9 mouse cellular contexts compared by ENCODE assay signal in genomic region chr11:89165278-89165677, GRCm38 (mm10).
DNase-seq lines count a peak whose midpoint lies in the region; ATAC-seq and TF ChIP-seq lines count a peak whose summit lies in the region.
"Had no signal": no experiment of that assay in that cellular context is flagged by ENCODE, and none has a peak within 500 bp of the region (broad histone marks: within the 10 kb centered on the region; RNA-seq: fewer than 3 reads in every experiment).

No protein-coding gene starts in this region.

- no peaks in the 10 kb centered on the region for H3K27me3 ChIP-seq in midbrain, embryonic 11.5 days (ENCODE audit: control insufficient read depth, insufficient read depth, low read length)
- H3K27me3 ChIP-seq in midbrain, embryonic 15.5 days (replicated peaks), result peaks cover 4% of the 10 kb centered on the region; the same call in 1 of the 2 replicates
- H3K27me3 ChIP-seq in kidney, adult 2 months (replicated peaks; ENCODE audit: control insufficient read depth, insufficient read depth, low read length), result no peaks in the 10 kb centered on the region
- no peaks in the 10 kb centered on the region for H3K27me3 ChIP-seq in neural tube, embryonic 11.5 days (ENCODE audit: control insufficient read depth, insufficient read depth, low read length)
- H3K27me3 ChIP-seq in testis, adult 2 months (ENCODE audit: control insufficient read depth, insufficient read depth, low read length), result no peaks in the 10 kb centered on the region

- no peak overlapping the region for H3K9ac ChIP-seq in midbrain, embryonic 11.5 days (ENCODE audit: low read length)
- no peak overlapping the region for H3K9ac ChIP-seq in midbrain, embryonic 15.5 days
- no peak overlapping the region for H3K9ac ChIP-seq in neural tube, embryonic 11.5 days (ENCODE audit: low read length)

- no peaks in the 10 kb centered on the region for H3K36me3 ChIP-seq in midbrain, embryonic 11.5 days (ENCODE audit: control insufficient read depth, insufficient read depth, low read length)
- no peaks in the 10 kb centered on the region for H3K36me3 ChIP-seq in midbrain, embryonic 15.5 days (replicated peaks)
- H3K36me3 ChIP-seq in kidney, adult 2 months (ENCODE audit: control insufficient read depth, insufficient read depth, low read length), result no peaks in the 10 kb centered on the region
- no peaks in the 10 kb centered on the region for H3K36me3 ChIP-seq in neural tube, embryonic 11.5 days (ENCODE audit: control insufficient read depth, insufficient read depth, low read length)
- no peaks in the 10 kb centered on the region for H3K36me3 ChIP-seq in testis, adult 2 months (ENCODE audit: control insufficient read depth, insufficient read depth, low read length)

- H3K9me3 ChIP-seq in midbrain, embryonic 11.5 days (ENCODE audit: control insufficient read depth, low read length), result no peaks in the 10 kb centered on the region
- no peaks in the 10 kb centered on the region for H3K9me3 ChIP-seq in midbrain, embryonic 15.5 days
- H3K9me3 ChIP-seq in neural tube, embryonic 11.5 days (ENCODE audit: control insufficient read depth, low read length), result no peaks in the 10 kb centered on the region

- no peak overlapping the region for H3K27ac ChIP-seq in midbrain, embryonic 11.5 days (ENCODE audit: low read depth, low read length)
- H3K27ac ChIP-seq in midbrain, embryonic 15.5 days, result no peak overlapping the region
- H3K27ac ChIP-seq in kidney, adult 2 months (ENCODE audit: insufficient read depth, low read depth, low read length), result no peak overlapping the region
- H3K27ac ChIP-seq in neural tube, embryonic 11.5 days (ENCODE audit: low read depth, low read length), result no peak overlapping the region
- H3K27ac ChIP-seq in testis, adult 2 months (ENCODE audit: control insufficient read depth, insufficient read depth, low read depth, low read length), result no peak overlapping the region

- DNase-seq in midbrain, embryonic 11.5 days (ENCODE audit: low spot score, missing footprints), result peak; percentile 98
- DNase-seq in cerebellum, adult 8-10 months, result peak; percentile 82
- DNase-seq in kidney, adult 2 months, result peak; percentile 76
- DNase-seq in left cerebral cortex, postnatal 4 days, result peak; percentile 91
- DNase-seq in neural tube, embryonic 11.5 days (ENCODE audit: low spot score), result peak; percentile 82

- peak; percentile 95 for TF ChIP-seq CTCF in kidney, adult 2 months (conservative IDR thresholded peaks at IDR 0.05; ENCODE audit: insufficient read depth, insufficient read length, low read depth, low read length)
- TF ChIP-seq CTCF in testis, adult 2 months (IDR thresholded peaks at IDR 0.05; ENCODE audit: control insufficient read depth, insufficient read depth, insufficient replicate concordance, low read depth, low read length), result peak; percentile 96

- WGBS in midbrain, embryonic 11.5 days, result 18% methylated on average over 6 of the region's 6 CpGs
- WGBS in midbrain, embryonic 15.5 days, result 10% methylated on average over 6 of the region's 6 CpGs
- WGBS in kidney, adult 2 months, result 9% methylated on average over 6 of the region's 6 CpGs
- whole genome bisulfite sequencing in neural tube, embryonic 11.5 days, result 13% methylated on average over 6 of the region's 6 CpGs

- intact Hi-C loops in left cerebral cortex, postnatal 4 days (cut with DNase I), result loop anchor here (2.0 to 10.0 kb wide), 4 partner anchors 138 to 1000 kb away; partner anchors contain the start of gene Nog

- no peak for TF ChIP-seq POLR2A in kidney, adult 2 months (IDR thresholded peaks at IDR 0.05; ENCODE audit: low read depth, low read length)
- TF ChIP-seq POLR2A in testis, adult 2 months (IDR thresholded peaks at IDR 0.05; ENCODE audit: control insufficient read depth, low read depth, low read length), result no peak

- H3K4me1 ChIP-seq in midbrain, embryonic 11.5 days (ENCODE audit: control insufficient read depth, insufficient read depth, low read length), result no peaks in the 10 kb centered on the region
- no peaks in the 10 kb centered on the region for H3K4me1 ChIP-seq in midbrain, embryonic 15.5 days
- H3K4me1 ChIP-seq in kidney, adult 2 months (ENCODE audit: control insufficient read depth, insufficient read depth, low read length), result no peaks in the 10 kb centered on the region
- no peaks in the 10 kb centered on the region for H3K4me1 ChIP-seq in neural tube, embryonic 11.5 days (ENCODE audit: control insufficient read depth, insufficient read depth, low read length)
- no peaks in the 10 kb centered on the region for H3K4me1 ChIP-seq in testis, adult 2 months (ENCODE audit: control insufficient read depth, insufficient read depth, low read length)

- 0 out of 2 replicates have a peak, but pooled peaks have one; percentile 46 for ATAC-seq in midbrain, embryonic 11.5 days (ENCODE audit: low FRiP score)
- no peak for ATAC-seq in midbrain, embryonic 15.5 days (replicated peaks)
- peak; percentile 90 for ATAC-seq in frontal cortex, adult (ENCODE audit: low TSS enrichment)
- no peak for ATAC-seq in neural tube, embryonic 11.5 days (ENCODE audit: insufficient read depth, low FRiP score, low TSS enrichment)

- H3K4me3 ChIP-seq in midbrain, embryonic 11.5 days (ENCODE audit: low read depth, low read length), result no peak overlapping the region
- no peak overlapping the region for H3K4me3 ChIP-seq in midbrain, embryonic 15.5 days
- H3K4me3 ChIP-seq in kidney, adult 2 months (ENCODE audit: insufficient read depth, low read depth, low read length), result no peak overlapping the region
- H3K4me3 ChIP-seq in neural tube, embryonic 11.5 days (ENCODE audit: low read depth, low read length), result no peak overlapping the region
- H3K4me3 ChIP-seq in testis, adult 2 months (ENCODE audit: control insufficient read depth, low read depth, low read length), result no peak overlapping the region
- H3K4me3 ChIP-seq: erythroblast, embryonic 14.5 days had no signal

- no peak overlapping the region for H3K4me2 ChIP-seq in midbrain, embryonic 11.5 days
- H3K4me2 ChIP-seq in midbrain, embryonic 15.5 days, result no peak overlapping the region
- no peak overlapping the region for H3K4me2 ChIP-seq in neural tube, embryonic 11.5 days (ENCODE audit: low read depth)

Comparison
In these comparisons a context has a peak if more than half of its experiments do, and no peak if none do; other contexts are left out.
1. ATAC-seq: peak in midbrain, embryonic 11.5 days (single experiment) and frontal cortex, adult (single experiment); none in midbrain, embryonic 15.5 days (single experiment) and neural tube, embryonic 11.5 days (single experiment).
2. Peak in every context shown above with its lines, with median percentiles within 50 percentile points of each other: DNase-seq.